Mouse (Mus musculus) forebrain, embryonic 15.5 days (tissue): ENCODE data around the gene 4930519G04Rik. TPM values are rescaled to one million over a fixed set of nuclear protein-coding genes. Genes with fewer than 3 reads are reported as not detected.
"Not testable (repeated sequence)": the region's sequence is repeated elsewhere in the genome, so short reads cannot be mapped to it uniquely, and the experiment has no call there.

Source experiments
- ATAC-seq: fragments of 200-750 bp; cut with Nextera tagmentation; replicated peaks from 2 replicates; pipeline ENCODE4 v1.8.0; 2017; ENCODE audit warnings: mild to moderate bottlenecking, moderate TSS enrichment, moderate library complexity
- H3K27ac ChIP-seq: fragments of 300-500 bp; sonication (generic); replicated peaks from 2 replicates; pipeline ENCODE4 v1.5.1; 2015; ENCODE audit warnings: mild to moderate bottlenecking, inconsistent platforms
- H3K27me3 ChIP-seq: fragments of 300-500 bp; sonication (generic); 2 replicates; pipeline ENCODE4 v1.6.1; 2015; ENCODE audit warnings: inconsistent platforms
- H3K36me3 ChIP-seq: fragments of 300-500 bp; sonication (generic); 2 replicates; pipeline ENCODE4 v1.6.1; 2015; ENCODE audit warnings: mild to moderate bottlenecking, inconsistent platforms
- H3K4me1 ChIP-seq: fragments of 300-500 bp; sonication (generic); 2 replicates; pipeline ENCODE4 v1.6.1; 2015; ENCODE audit warnings: inconsistent platforms
- H3K4me2 ChIP-seq: fragments of 300-500 bp; sonication (generic); replicated peaks from 2 replicates; pipeline ENCODE4 v1.6.1; 2015; ENCODE audit warnings: mild to moderate bottlenecking, inconsistent platforms
- H3K4me3 ChIP-seq: fragments of 300-500 bp; sonication (generic); 2 replicates; pipeline ENCODE4 v1.5.1; 2015; ENCODE audit warnings: mild to moderate bottlenecking, inconsistent platforms
- H3K9ac ChIP-seq: fragments of 300-500 bp; sonication (generic); replicated peaks from 2 replicates; pipeline ENCODE4 v1.6.1; 2015; ENCODE audit warnings: mild to moderate bottlenecking, inconsistent platforms
- H3K9me3 ChIP-seq: fragments of 300-500 bp; sonication (generic); 2 replicates; pipeline ENCODE4 v1.6.1; 2016; ENCODE audit warnings: inconsistent platforms
- WGBS: fragments of 180-500 bp; shearing (Covaris S2); methylation state at CpG from one replicate; pipeline ENCODE4 v1.1.7; 2015; ENCODE audit warnings: mixed read lengths; 5-methylcytosine and 5-hydroxymethylcytosine counted together
- polyA plus RNA-seq: library from polyadenylated mRNA; unstranded; fragments of >200 nt; fragmentation: Nextera tagmentation; extraction: Ambion mirVana; gene quantifications from 2 replicates; pipeline ENCODE4 v1.2.1, GENCODE M21; 2015

4930519G04Rik gene
- polyA plus RNA-seq, 1 experiment from 2014 or later = not detected

- Histone ChIP-seq H3K27ac (no peak overlapping the region), H3K27me3 (no peaks in the 10 kb centered on the region), H3K4me3 (no peak overlapping the region), H3K4me2 (no peak overlapping the region), H3K9me3 (no peaks in the 10 kb centered on the region; the same call in 1 of the 2 replicates), H3K9ac (no peak overlapping the region), H3K36me3 (0 out of 2 replicates have a peak, but pooled peaks cover 3% of the 10 kb centered on the region), H3K4me1 (peaks cover 14% of the 10 kb centered on the region)
- ATAC-seq = no peak
- WGBS = 63% methylated on average over 6 of the region's 6 CpGs
Measured at GRCm38 (mm10) chr5:114816599-114816998, 36.9 kb upstream of the 4930519G04Rik start.

GRCm38 (mm10) chr5:114818124-114818523 lies 35.3 kb upstream of the 4930519G04Rik start:
- H3K27ac ChIP-seq = no peak overlapping the region
- WGBS = 74% methylated on average over 11 of the region's 11 CpGs

GRCm38 (mm10) chr5:114822796-114823688 lies 30.4 kb upstream of the 4930519G04Rik start, which contains the start of gene 1500011B03Rik:
1500011B03Rik (minus strand) TSS chr5:114823468.
- Histone ChIP-seq H3K9ac (peak within 1 kb of the TSS; percentile 79), H3K4me3 (peak within 1 kb of the TSS; percentile 55), H3K4me1 (peaks cover 15% of the 10 kb centered on the region), H3K27ac (peak within 1 kb of the TSS; percentile 83), H3K9me3 (no peaks in the 10 kb centered on the region; the same call in 1 of the 2 replicates), H3K36me3 (0 out of 2 replicates have a peak, but pooled peaks cover 3% of the 10 kb centered on the region), H3K27me3 (no peaks in the 10 kb centered on the region), H3K4me2 (peak within 1 kb of the TSS; percentile 53)
- ATAC-seq = peak; percentile 91
- 7% methylated on average over 52 of the region's 53 CpGs for WGBS

More at GRCm38 (mm10) chr5:114818124-114818523, 35.3 kb upstream of the 4930519G04Rik start:
- no peak for ATAC-seq
- Histone ChIP-seq H3K4me1 (peaks cover 7% of the 10 kb centered on the region), H3K9me3 (no peaks in the 10 kb centered on the region; the same call in 1 of the 2 replicates), H3K9ac (no peak overlapping the region), H3K4me2 (no peak overlapping the region), H3K27me3 (no peaks in the 10 kb centered on the region), H3K36me3 (0 out of 2 replicates have a peak, but pooled peaks cover 3% of the 10 kb centered on the region), H3K4me3 (no peak overlapping the region)

GRCm38 (mm10) chr5:114824197-114824596 lies 29.3 kb upstream of the 4930519G04Rik start:
- no peak overlapping the region for H3K4me2 ChIP-seq
- WGBS = 14% methylated on average over 9 of the region's 9 CpGs
- peak overlapping the region; percentile 1; the same call in 1 of the 2 replicates for H3K4me3 ChIP-seq
- H3K27ac ChIP-seq = no peak overlapping the region
- H3K9ac ChIP-seq = no peak overlapping the region
- ATAC-seq = no peak
- H3K27me3 ChIP-seq = no peaks in the 10 kb centered on the region
- H3K9me3 ChIP-seq = no peaks in the 10 kb centered on the region; the same call in 1 of the 2 replicates
- H3K36me3 ChIP-seq = 0 out of 2 replicates have a peak, but pooled peaks cover 3% of the 10 kb centered on the region
- H3K4me1 ChIP-seq = peaks cover 15% of the 10 kb centered on the region

GRCm38 (mm10) chr5:114825978-114826691 lies 27.3 kb upstream of the 4930519G04Rik start:
- H3K27ac ChIP-seq = peak overlapping the region; percentile 57; the same call in 1 of the 2 replicates
- H3K27me3 ChIP-seq = no peaks in the 10 kb centered on the region
- peaks cover 15% of the 10 kb centered on the region for H3K4me1 ChIP-seq
- no peaks in the 10 kb centered on the region; the same call in 1 of the 2 replicates for H3K9me3 ChIP-seq
- 0 out of 2 replicates have a peak, but pooled peaks cover 3% of the 10 kb centered on the region for H3K36me3 ChIP-seq
- peak overlapping the region; percentile 39 for H3K4me3 ChIP-seq
- ATAC-seq = peak; percentile 62
- H3K9ac ChIP-seq = peak overlapping the region; percentile 36
- peak overlapping the region; percentile 62 for H3K4me2 ChIP-seq
- 12% methylated on average over 27 of the region's 27 CpGs for WGBS

GRCm38 (mm10) chr5:114827427-114827826 lies 26.0 kb upstream of the 4930519G04Rik start:
- no peak for ATAC-seq
- WGBS = 96% methylated on average over 12 of the region's 12 CpGs
- Histone ChIP-seq H3K36me3 (no peaks in the 10 kb centered on the region), H3K4me2 (no peak overlapping the region), H3K4me3 (no peak overlapping the region), H3K9ac (no peak overlapping the region), H3K27me3 (no peaks in the 10 kb centered on the region), H3K4me1 (peaks cover 10% of the 10 kb centered on the region), H3K9me3 (no peaks in the 10 kb centered on the region), H3K27ac (no peak overlapping the region)

- Histone ChIP-seq H3K4me3 (no peak overlapping the region), H3K9ac (no peak overlapping the region), H3K4me2 (no peak overlapping the region), H3K36me3 (no peaks in the 10 kb centered on the region), H3K27me3 (no peaks in the 10 kb centered on the region), H3K4me1 (0 out of 2 replicates have a peak, but pooled peaks cover 8% of the 10 kb centered on the region), H3K9me3 (no peaks in the 10 kb centered on the region), H3K27ac (no peak overlapping the region)
- 70% methylated on average over 3 of the region's 3 CpGs for WGBS
- no peak for ATAC-seq
Measured at GRCm38 (mm10) chr5:114829740-114830139, 23.7 kb upstream of the 4930519G04Rik start.

- H3K4me3 ChIP-seq = no peak overlapping the region
- no peaks in the 10 kb centered on the region for H3K9me3 ChIP-seq
- ATAC-seq = no peak
- WGBS = 75% methylated on average over 12 of the region's 12 CpGs
- no peak overlapping the region for H3K9ac ChIP-seq
- no peaks in the 10 kb centered on the region for H3K36me3 ChIP-seq
- H3K4me2 ChIP-seq = no peak overlapping the region
- H3K27ac ChIP-seq = no peak overlapping the region
- H3K27me3 ChIP-seq = no peaks in the 10 kb centered on the region
- no peaks in the 10 kb centered on the region for H3K4me1 ChIP-seq
Measured at GRCm38 (mm10) chr5:114836886-114837285, 16.6 kb upstream of the 4930519G04Rik start.

GRCm38 (mm10) chr5:114840481-114840880 lies 13.0 kb upstream of the 4930519G04Rik start:
- H3K4me1 ChIP-seq, ATAC-seq, H3K36me3 ChIP-seq, H3K4me3 ChIP-seq, H3K27ac ChIP-seq, H3K4me2 ChIP-seq, H3K9ac ChIP-seq, H3K9me3 ChIP-seq, H3K27me3 ChIP-seq: not testable (repeated sequence)
- 85% methylated on average over 5 of the region's 5 CpGs for WGBS

GRCm38 (mm10) chr5:114842155-114842554 lies 11.3 kb upstream of the 4930519G04Rik start:
- not testable (repeated sequence) for H3K36me3 ChIP-seq, ATAC-seq, H3K27ac ChIP-seq, H3K9me3 ChIP-seq, H3K9ac ChIP-seq, H3K4me3 ChIP-seq, H3K4me1 ChIP-seq, H3K4me2 ChIP-seq, H3K27me3 ChIP-seq
- WGBS = 51% methylated on average over 3 of the region's 3 CpGs

GRCm38 (mm10) chr5:114842674-114843073 lies 10.8 kb upstream of the 4930519G04Rik start:
- no peak overlapping the region for H3K9ac ChIP-seq
- H3K4me2 ChIP-seq = no peak overlapping the region
- H3K9me3 ChIP-seq = no peaks in the 10 kb centered on the region
- H3K4me1 ChIP-seq = peaks cover 6% of the 10 kb centered on the region
- 75% methylated on average over 5 of the region's 5 CpGs for WGBS
- H3K27me3 ChIP-seq = no peaks in the 10 kb centered on the region
- H3K27ac ChIP-seq = no peak overlapping the region
- no peaks in the 10 kb centered on the region for H3K36me3 ChIP-seq
- 0 out of 2 replicates have a peak, but pooled peaks have one; percentile 32 for ATAC-seq
- no peak overlapping the region for H3K4me3 ChIP-seq

- not testable (repeated sequence) for H3K27ac ChIP-seq, H3K27me3 ChIP-seq, H3K36me3 ChIP-seq, H3K9ac ChIP-seq, H3K4me3 ChIP-seq, H3K9me3 ChIP-seq, H3K4me1 ChIP-seq, ATAC-seq, H3K4me2 ChIP-seq
- 39% methylated on average over 2 of the region's 2 CpGs for WGBS
Measured at GRCm38 (mm10) chr5:114844371-114844770, 9.1 kb upstream of the 4930519G04Rik start.
